Mouse (Mus musculus) midbrain, embryonic 10.5 days (tissue): Measurements from ENCODE around the gene Fam102b. TPM values are rescaled to one million over a fixed set of nuclear protein-coding genes. Genes with fewer than 3 reads are reported as not detected.

ENCODE experiments used
- DNase-seq: peaks from one replicate; pipeline ENCODE4 v3.0.0-alpha.2; 2017; ENCODE audit warnings: low spot score
- H3K27ac ChIP-seq: fragments of 300-500 bp; sonication (generic); replicated peaks from 2 replicates; pipeline ENCODE4 v1.5.1; 2016; ENCODE audit warnings: mild to moderate bottlenecking
- H3K27me3 ChIP-seq: fragments of 300-500 bp; sonication (generic); 2 replicates; pipeline ENCODE4 v1.6.1; 2016; ENCODE audit warnings: low read depth, mild to moderate bottlenecking; ENCODE audit not compliant: poor library complexity, severe bottlenecking
- H3K36me3 ChIP-seq: fragments of 300-500 bp; sonication (generic); 2 replicates; pipeline ENCODE4 v1.6.1; 2016; ENCODE audit warnings: mild to moderate bottlenecking, moderate library complexity
- H3K4me1 ChIP-seq: fragments of 300-500 bp; sonication (generic); 2 replicates; pipeline ENCODE4 v1.6.1; 2016
- H3K4me3 ChIP-seq: fragments of 300-500 bp; sonication (generic); 2 replicates; pipeline ENCODE4 v1.5.1; 2016; ENCODE audit warnings: mild to moderate bottlenecking, moderate library complexity
- H3K9me3 ChIP-seq: fragments of 300-500 bp; sonication (generic); replicated peaks from 2 replicates; pipeline ENCODE4 v1.6.1; 2016; ENCODE audit warnings: mild to moderate bottlenecking
- WGBS: fragments of 180-500 bp; shearing (Covaris S2); methylation state at CpG from one replicate; pipeline ENCODE4 v1.1.7; 2016; 5-methylcytosine and 5-hydroxymethylcytosine counted together
- polyA plus RNA-seq: library from polyadenylated mRNA; unstranded; fragments of >200 nt; fragmentation: Nextera tagmentation; extraction: Ambion mirVana; gene quantifications from 2 replicates; pipeline ENCODE4 v1.2.1, GENCODE M21; 2016

Fam102b gene
- polyA plus RNA-seq, 1 experiment from 2014 or later, result 4.2 TPM

GRCm38 (mm10) chr3:108999173-108999572 is 28.2 kb downstream of the Fam102b start:
- H3K27ac ChIP-seq, result no peak overlapping the region
- H3K4me1 ChIP-seq, result no peaks in the 10 kb centered on the region
- no peak overlapping the region for H3K4me3 ChIP-seq
- WGBS, result 86% methylated on average over 1 of the region's 1 CpGs
- H3K9me3 ChIP-seq, result no peaks in the 10 kb centered on the region
- H3K36me3 ChIP-seq, result peaks cover 15% of the 10 kb centered on the region
- H3K27me3 ChIP-seq, result no peaks in the 10 kb centered on the region
- no peak for DNase-seq

- no peak for DNase-seq
- peaks cover 18% of the 10 kb centered on the region for H3K36me3 ChIP-seq
- no peak overlapping the region for H3K4me3 ChIP-seq
- H3K27me3 ChIP-seq, result no peaks in the 10 kb centered on the region
- 78% methylated on average over 4 of the region's 4 CpGs for WGBS
- no peak overlapping the region for H3K27ac ChIP-seq
- H3K4me1 ChIP-seq, result no peaks in the 10 kb centered on the region
- H3K9me3 ChIP-seq, result no peaks in the 10 kb centered on the region
Observed at GRCm38 (mm10) chr3:108997762-108998161, 29.6 kb downstream of the Fam102b start.

DNA sequence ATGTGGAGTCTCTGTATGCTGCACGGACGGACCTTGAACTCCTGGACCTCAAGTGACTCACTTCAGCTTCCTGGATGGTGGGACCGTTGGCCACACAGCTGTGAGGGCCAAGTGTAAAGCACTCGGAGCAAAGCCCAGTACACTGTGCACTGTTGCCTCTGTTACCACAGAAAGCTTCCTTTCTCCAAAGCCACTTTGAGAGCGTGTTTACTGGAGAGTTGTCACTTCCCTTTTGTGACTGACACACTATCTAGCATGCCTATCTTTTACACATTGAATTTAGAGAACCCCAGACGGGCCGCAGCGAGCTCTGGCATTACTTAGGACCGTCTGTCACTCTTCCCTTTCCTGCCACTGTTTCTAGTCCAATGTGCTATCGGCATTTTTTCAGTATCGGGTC is 30.1 kb downstream of the Fam102b start:
- H3K9me3 ChIP-seq, result no peaks in the 10 kb centered on the region
- H3K4me3 ChIP-seq, result no peak overlapping the region
- 84% methylated on average over 11 of the region's 11 CpGs for WGBS
- H3K27ac ChIP-seq, result no peak overlapping the region
- H3K4me1 ChIP-seq, result no peaks in the 10 kb centered on the region
- H3K27me3 ChIP-seq, result no peaks in the 10 kb centered on the region
- no peak for DNase-seq
- peaks cover 21% of the 10 kb centered on the region for H3K36me3 ChIP-seq

DNA sequence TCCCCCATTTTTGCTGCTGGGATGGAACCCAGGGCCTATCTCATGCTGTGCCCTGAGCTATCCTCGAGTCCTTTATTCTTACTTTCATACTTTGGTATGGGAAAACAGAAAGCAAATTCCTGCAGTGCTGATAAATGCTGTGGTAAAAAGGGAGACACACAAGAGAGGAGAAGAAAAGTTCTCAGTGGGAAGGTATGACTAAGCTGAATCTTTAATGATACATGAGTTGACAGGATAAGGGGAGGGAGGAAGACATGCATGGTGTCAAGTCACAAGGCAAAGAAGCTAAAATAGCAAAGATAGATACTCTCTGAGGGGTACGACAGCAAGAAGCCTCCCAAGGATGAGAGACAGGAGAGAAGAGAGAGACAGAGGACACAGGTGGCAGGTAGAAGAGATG is 32.0 kb downstream of the Fam102b start:
- Histone ChIP-seq H3K36me3 (peaks cover 20% of the 10 kb centered on the region), H3K4me3 (no peak overlapping the region), H3K27ac (no peak overlapping the region), H3K4me1 (no peaks in the 10 kb centered on the region), H3K9me3 (no peaks in the 10 kb centered on the region), H3K27me3 (no peaks in the 10 kb centered on the region)
- WGBS, result 87% methylated on average over 2 of the region's 2 CpGs
- DNase-seq, result no peak

DNA sequence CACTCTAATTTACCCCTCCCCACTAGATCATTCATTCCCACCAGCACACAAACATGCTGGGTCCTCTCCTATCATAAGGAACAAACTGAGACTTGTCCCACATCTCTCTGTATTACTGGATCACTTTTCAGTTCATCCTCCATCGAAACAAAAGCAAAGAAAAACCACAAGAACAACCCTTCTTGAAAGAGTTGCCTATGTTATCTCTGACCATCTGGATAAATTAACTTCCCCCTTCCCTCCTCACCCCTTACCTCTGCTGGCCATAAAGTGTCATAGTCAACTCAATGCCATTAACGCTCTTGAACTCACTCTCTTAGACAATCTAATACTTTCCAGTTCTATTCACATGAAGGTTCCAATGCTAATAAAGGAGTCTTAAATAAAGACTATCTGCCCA is 32.9 kb downstream of the Fam102b start:
- WGBS, result 89% methylated on average over 2 of the region's 2 CpGs
- Histone ChIP-seq H3K27me3 (no peaks in the 10 kb centered on the region), H3K4me1 (no peaks in the 10 kb centered on the region), H3K9me3 (no peaks in the 10 kb centered on the region), H3K4me3 (no peak overlapping the region), H3K27ac (no peak overlapping the region), H3K36me3 (peaks cover 27% of the 10 kb centered on the region)
- no peak for DNase-seq

DNA sequence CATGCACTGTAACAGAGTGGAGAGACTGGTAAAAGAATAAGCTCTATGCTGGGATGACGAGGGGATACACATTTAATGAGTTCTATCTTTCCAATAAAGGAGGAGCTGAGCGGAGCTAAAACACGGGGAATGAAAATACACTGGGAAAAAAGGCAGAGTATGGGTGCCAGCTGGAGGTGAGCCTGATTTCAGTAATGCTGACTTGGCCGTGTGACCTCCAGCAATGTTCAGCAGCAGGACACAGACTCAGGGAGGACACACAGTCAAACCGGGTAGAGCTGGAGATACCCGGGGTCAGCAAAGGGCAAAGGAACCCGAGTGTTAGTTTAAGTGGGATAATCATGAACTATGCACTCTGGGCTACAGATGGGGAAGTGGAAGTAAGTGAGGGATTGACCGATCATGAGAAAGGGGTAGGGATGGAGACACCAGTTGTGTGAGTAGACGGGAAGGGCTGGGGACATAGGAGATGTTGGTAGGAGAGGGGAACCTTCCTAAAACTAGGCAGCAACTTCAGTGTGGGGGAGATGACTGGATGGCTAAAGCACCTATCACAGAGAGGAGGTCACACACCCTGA is 37.3 kb downstream of the Fam102b start:
- H3K27me3 ChIP-seq, result no peaks in the 10 kb centered on the region
- peaks cover 28% of the 10 kb centered on the region for H3K36me3 ChIP-seq
- 89% methylated on average over 9 of the region's 9 CpGs for WGBS
- no peak overlapping the region for H3K4me3 ChIP-seq
- H3K4me1 ChIP-seq, result peaks cover 15% of the 10 kb centered on the region
- H3K27ac ChIP-seq, result no peak overlapping the region
- no peak for DNase-seq
- H3K9me3 ChIP-seq, result no peaks in the 10 kb centered on the region

- no peak overlapping the region for H3K4me3 ChIP-seq
- WGBS, result 79% methylated on average over 12 of the region's 12 CpGs
- peak; percentile 21 for DNase-seq
- peaks cover 15% of the 10 kb centered on the region for H3K4me1 ChIP-seq
- H3K27me3 ChIP-seq, result no peaks in the 10 kb centered on the region
- H3K9me3 ChIP-seq, result no peaks in the 10 kb centered on the region
- peak overlapping the region; percentile 33 for H3K27ac ChIP-seq
- H3K36me3 ChIP-seq, result peaks cover 24% of the 10 kb centered on the region
Observed at GRCm38 (mm10) chr3:108987009-108987659, 40.3 kb downstream of the Fam102b start.

DNA sequence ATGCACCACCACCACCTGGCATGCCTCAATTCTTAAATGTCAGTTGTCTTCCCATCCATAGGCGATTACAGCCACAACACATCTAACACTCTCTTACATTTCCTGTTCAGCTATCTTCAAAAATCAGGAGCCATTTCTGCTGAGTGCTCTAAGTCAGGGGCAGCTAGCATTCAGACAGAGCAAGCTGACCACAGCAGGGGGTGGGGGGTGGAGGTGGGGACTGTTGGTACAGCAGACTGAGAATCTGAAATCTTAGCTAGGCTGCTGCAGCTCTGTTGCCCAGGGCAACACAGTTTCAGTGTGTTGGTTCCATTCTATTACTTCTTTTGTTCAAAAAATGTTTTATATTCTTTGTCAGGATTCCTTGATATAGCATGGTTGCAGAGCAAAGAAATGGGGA is 40.9 kb downstream of the Fam102b start:
- peak; percentile 45 for DNase-seq
- Histone ChIP-seq H3K4me3 (no peak overlapping the region), H3K27me3 (no peaks in the 10 kb centered on the region), H3K9me3 (no peaks in the 10 kb centered on the region), H3K4me1 (peaks cover 15% of the 10 kb centered on the region), H3K36me3 (peaks cover 20% of the 10 kb centered on the region), H3K27ac (no peak overlapping the region)
- WGBS, result 88% methylated on average over 1 of the region's 1 CpGs

DNA sequence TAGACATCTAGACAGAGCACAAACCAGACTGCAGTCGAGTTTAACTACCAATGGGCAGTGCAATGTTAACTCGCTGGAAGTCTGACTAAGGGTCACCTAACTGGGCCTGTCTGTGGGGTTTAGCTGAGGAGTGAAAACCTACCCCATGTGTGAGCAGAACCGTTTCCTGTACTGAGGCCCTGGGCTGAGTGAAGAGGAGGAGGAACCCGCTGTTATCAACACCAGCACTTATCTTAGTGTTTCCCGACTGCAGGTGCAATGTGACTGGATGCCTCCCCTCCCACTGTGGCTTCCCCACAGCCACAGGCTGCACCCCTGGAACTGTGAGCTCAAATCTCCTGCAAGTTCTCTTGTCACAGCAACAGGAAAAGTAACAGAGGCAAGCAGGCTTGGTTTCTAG is 43.4 kb downstream of the Fam102b start:
- Histone ChIP-seq H3K27ac (no peak overlapping the region), H3K4me1 (peaks cover 15% of the 10 kb centered on the region), H3K27me3 (no peaks in the 10 kb centered on the region), H3K4me3 (no peak overlapping the region), H3K36me3 (peaks cover 25% of the 10 kb centered on the region), H3K9me3 (no peaks in the 10 kb centered on the region; the same call in 1 of the 2 replicates)
- WGBS, result 83% methylated on average over 5 of the region's 5 CpGs
- DNase-seq, result no peak

DNA sequence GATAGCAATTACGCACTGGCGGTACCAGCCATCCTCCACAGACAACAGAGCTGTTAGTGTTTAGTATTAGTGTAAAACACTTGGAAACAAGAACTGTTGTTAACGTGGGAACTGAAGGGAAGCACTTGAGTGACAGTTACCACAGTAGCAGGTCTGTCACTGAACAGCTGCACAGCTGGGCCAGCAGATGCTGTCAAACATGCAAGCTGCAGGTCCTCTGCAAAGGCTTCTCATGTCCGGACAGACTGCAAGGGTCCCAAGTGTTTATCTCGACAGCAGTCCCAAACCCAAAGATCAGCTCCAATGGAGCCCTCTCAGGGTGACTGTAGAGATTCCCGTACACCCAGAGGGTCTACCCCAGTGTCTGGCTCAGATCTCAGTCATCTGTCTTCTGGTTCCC is 45.5 kb downstream of the Fam102b start:
- DNase-seq, result no peak
- H3K4me3 ChIP-seq, result no peak overlapping the region
- WGBS, result 91% methylated on average over 6 of the region's 6 CpGs
- H3K27me3 ChIP-seq, result no peaks in the 10 kb centered on the region
- H3K9me3 ChIP-seq, result no peaks in the 10 kb centered on the region; the same call in 1 of the 2 replicates
- peaks cover 45% of the 10 kb centered on the region for H3K36me3 ChIP-seq
- H3K4me1 ChIP-seq, result peaks cover 7% of the 10 kb centered on the region
- no peak overlapping the region for H3K27ac ChIP-seq

- Histone ChIP-seq H3K4me3 (no peak overlapping the region), H3K4me1 (no peaks in the 10 kb centered on the region), H3K9me3 (no peaks in the 10 kb centered on the region; the same call in 1 of the 2 replicates), H3K36me3 (peaks cover 43% of the 10 kb centered on the region), H3K27me3 (no peaks in the 10 kb centered on the region), H3K27ac (no peak overlapping the region)
- 94% methylated on average over 13 of the region's 13 CpGs for WGBS
- DNase-seq, result no peak
Observed at GRCm38 (mm10) chr3:108977340-108978030, 49.9 kb downstream of the Fam102b start.

DNA sequence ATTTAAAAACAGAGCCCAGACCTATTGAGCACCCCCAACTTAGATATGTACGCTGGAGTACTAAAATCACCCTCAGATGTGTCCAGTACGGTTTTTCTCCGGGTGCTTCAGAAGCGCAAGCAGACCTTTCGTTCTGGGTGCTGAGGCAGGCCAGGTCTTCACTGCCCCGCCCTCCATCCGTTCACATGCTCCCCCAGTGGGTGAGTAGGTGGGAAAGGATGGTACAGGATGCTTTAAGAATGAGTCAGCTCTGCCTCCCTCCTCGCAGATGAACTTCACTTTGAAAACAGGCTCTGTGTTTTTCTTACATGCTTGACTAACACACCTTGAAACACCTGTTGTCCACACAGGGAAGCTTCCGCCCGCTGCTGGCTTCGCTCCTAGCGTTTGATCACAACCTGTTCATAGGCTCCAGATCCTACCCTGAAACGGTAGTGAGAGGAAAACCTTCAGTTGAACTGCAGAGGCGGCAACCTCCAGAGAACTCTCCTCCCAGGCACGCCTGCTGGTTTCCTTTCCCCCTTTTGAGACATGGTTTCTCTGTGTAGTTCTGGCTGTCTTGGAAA is 52.4 kb downstream of the Fam102b start:
- Histone ChIP-seq H3K27me3 (no peaks in the 10 kb centered on the region), H3K36me3 (peaks cover 37% of the 10 kb centered on the region), H3K4me1 (no peaks in the 10 kb centered on the region), H3K27ac (no peak overlapping the region), H3K9me3 (no peaks in the 10 kb centered on the region; the same call in 1 of the 2 replicates), H3K4me3 (no peak overlapping the region)
- no peak for DNase-seq
- 88% methylated on average over 15 of the region's 15 CpGs for WGBS
